Mouse (Mus musculus) spleen, adult 2 months (tissue): ENCODE data around the gene Lfng.

Experiments
- CTCF ChIP-seq: fragments of 200-500 bp; IDR thresholded peaks from 2 replicates; pipeline ENCODE4 v1.5.1; 2011; ENCODE audit warnings: mild to moderate bottlenecking, inconsistent platforms; ENCODE audit not compliant: insufficient read depth, insufficient read length, insufficient replicate concordance; ENCODE audit errors: extremely low read depth
- POLR2A ChIP-seq: fragments of 200-500 bp; IDR thresholded peaks from 2 replicates; pipeline ENCODE4 v1.6.1; 2011; ENCODE audit warnings: low read depth, low read length, inconsistent platforms

- TF ChIP-seq CTCF (no peak), POLR2A (no peak)
Observed at GRCm38 (mm10) chr5:140616691-140617090, 9.6 kb downstream of the Lfng start.
